Mouse (Mus musculus) liver, embryonic 16.5 days (tissue): ENCODE measurements around the gene Gata3. TPM values are rescaled to one million over a fixed set of nuclear protein-coding genes. Genes with fewer than 3 reads are reported as not detected.

ENCODE experiments used
- ATAC-seq: fragments of 200-750 bp; cut with Nextera tagmentation; 2 replicates; pipeline ENCODE4 v1.8.0; 2017; ENCODE audit warnings: low read depth, mild to moderate bottlenecking, moderate number of reproducible peaks, moderate library complexity
- H3K27ac ChIP-seq: fragments of 300-500 bp; sonication (generic); 2 replicates; pipeline ENCODE4 v1.5.1; 2014; ENCODE audit warnings: mild to moderate bottlenecking, low read length
- H3K27me3 ChIP-seq: fragments of 300-500 bp; sonication (generic); 2 replicates; pipeline ENCODE4 v1.6.1; 2014; ENCODE audit warnings: low read depth, low read length, mixed read lengths; ENCODE audit not compliant: control insufficient read depth, insufficient read depth
- H3K36me3 ChIP-seq: fragments of 300-500 bp; sonication (generic); 2 replicates; pipeline ENCODE4 v1.6.1; 2014; ENCODE audit warnings: mild to moderate bottlenecking; ENCODE audit not compliant: control insufficient read depth, insufficient read depth
- H3K4me1 ChIP-seq: fragments of 300-500 bp; sonication (generic); 2 replicates; pipeline ENCODE4 v1.6.1; 2014; ENCODE audit warnings: low read depth, low read length, mixed read lengths; ENCODE audit not compliant: control insufficient read depth
- H3K4me2 ChIP-seq: fragments of 300-500 bp; sonication (generic); 2 replicates; pipeline ENCODE4 v1.6.1; 2014; ENCODE audit warnings: low read depth, low read length, mixed read lengths
- H3K4me3 ChIP-seq: fragments of 300-500 bp; sonication (generic); 2 replicates; pipeline ENCODE4 v1.5.1; 2014; ENCODE audit warnings: low read depth, mild to moderate bottlenecking, low read length
- H3K9ac ChIP-seq: fragments of 300-500 bp; sonication (generic); 2 replicates; pipeline ENCODE4 v1.6.1; 2014; ENCODE audit warnings: low read depth, low read length
- H3K9me3 ChIP-seq: fragments of 300-500 bp; sonication (generic); replicated peaks from 2 replicates; pipeline ENCODE4 v1.6.1; 2016; ENCODE audit warnings: low read length; ENCODE audit not compliant: control insufficient read depth
- WGBS: fragments of 180-500 bp; shearing (Covaris S2); extraction: QIAGEN DNeasy Blood & Tissue Kit; methylation state at CpG from one replicate; pipeline ENCODE4 v1.1.7; 2014; ENCODE audit not compliant: insufficient replicate concordance; 5-methylcytosine and 5-hydroxymethylcytosine counted together
- polyA plus RNA-seq: library from polyadenylated mRNA; unstranded; fragments of >200 nt; fragmentation: Nextera tagmentation; extraction: Ambion mirVana; gene quantifications from 2 replicates; pipeline ENCODE4 v1.2.1, GENCODE M21; 2015

Gata3 gene
- polyA plus RNA-seq, 1 experiment from 2014 or later, result 1.1 TPM

DNA sequence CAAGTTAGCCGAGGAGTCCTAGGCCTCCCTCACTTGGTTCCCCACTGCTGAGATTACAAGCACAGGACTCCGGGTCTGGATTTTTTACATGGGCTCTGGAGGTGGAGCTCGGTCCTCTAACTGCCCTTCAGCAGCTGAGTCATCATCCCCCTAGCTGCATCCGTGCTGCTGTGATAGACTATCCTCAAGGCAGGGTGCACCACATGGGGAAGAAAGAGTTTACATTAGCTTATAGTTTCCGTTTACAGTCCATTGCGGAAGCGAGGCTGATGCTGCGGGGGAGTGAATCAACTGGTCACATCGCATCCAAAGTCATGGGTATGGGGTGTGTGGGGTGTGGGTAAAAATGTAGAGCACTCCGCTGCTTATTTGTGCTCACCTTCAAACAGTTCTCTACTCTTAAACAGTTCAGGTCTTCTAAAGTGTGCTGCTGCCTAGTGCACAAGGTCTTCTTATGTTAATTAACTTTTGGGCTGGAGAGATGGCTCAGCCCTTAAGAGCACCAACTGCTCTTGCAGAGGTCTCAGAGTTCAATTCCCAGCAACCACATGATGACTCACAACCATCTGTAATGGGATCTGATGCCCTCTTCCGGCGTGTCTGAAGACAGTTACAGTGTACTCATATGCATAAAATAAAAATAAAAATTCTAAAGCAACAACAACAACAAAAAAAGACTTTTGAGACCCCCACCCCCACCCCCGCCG lies 14.2 kb upstream of the Gata3 start:
- ATAC-seq, result no peak
- WGBS, result 39% methylated on average over 14 of the region's 14 CpGs
- Histone ChIP-seq H3K4me3 (no peak overlapping the region), H3K4me1 (peaks cover 3% of the 10 kb centered on the region), H3K9ac (no peak overlapping the region), H3K36me3 (no peaks in the 10 kb centered on the region), H3K4me2 (no peak overlapping the region), H3K27me3 (peaks cover 3% of the 10 kb centered on the region; the same call in 1 of the 2 replicates), H3K27ac (no peak overlapping the region), H3K9me3 (no peaks in the 10 kb centered on the region)

DNA sequence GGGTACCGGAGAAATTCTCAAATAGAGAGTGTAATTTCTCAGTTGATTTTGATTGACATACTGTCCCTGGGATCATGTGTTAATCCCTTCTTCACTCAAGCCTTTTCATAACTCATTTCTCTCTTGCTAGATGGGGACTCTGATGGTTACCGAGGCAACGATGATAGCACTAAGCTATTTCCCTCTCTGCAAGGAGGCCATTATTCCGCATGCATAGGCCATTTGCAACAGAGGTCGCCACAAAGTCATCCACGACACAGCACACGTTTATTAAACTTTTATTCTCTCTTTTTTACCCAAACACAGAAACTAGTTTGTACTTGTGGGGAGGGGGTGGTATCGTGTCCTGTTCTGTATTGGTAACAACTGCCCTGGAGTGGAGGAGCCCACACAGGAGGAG lies 8.0 kb upstream of the Gata3 start:
- WGBS, result 17% methylated on average over 8 of the region's 8 CpGs
- Histone ChIP-seq H3K27me3 (peaks cover 61% of the 10 kb centered on the region), H3K4me2 (no peak overlapping the region), H3K4me1 (no peaks in the 10 kb centered on the region; the same call in 1 of the 2 replicates), H3K9me3 (no peaks in the 10 kb centered on the region), H3K27ac (no peak overlapping the region), H3K4me3 (no peak overlapping the region), H3K36me3 (no peaks in the 10 kb centered on the region), H3K9ac (no peak overlapping the region)
- ATAC-seq, result no peak

DNA sequence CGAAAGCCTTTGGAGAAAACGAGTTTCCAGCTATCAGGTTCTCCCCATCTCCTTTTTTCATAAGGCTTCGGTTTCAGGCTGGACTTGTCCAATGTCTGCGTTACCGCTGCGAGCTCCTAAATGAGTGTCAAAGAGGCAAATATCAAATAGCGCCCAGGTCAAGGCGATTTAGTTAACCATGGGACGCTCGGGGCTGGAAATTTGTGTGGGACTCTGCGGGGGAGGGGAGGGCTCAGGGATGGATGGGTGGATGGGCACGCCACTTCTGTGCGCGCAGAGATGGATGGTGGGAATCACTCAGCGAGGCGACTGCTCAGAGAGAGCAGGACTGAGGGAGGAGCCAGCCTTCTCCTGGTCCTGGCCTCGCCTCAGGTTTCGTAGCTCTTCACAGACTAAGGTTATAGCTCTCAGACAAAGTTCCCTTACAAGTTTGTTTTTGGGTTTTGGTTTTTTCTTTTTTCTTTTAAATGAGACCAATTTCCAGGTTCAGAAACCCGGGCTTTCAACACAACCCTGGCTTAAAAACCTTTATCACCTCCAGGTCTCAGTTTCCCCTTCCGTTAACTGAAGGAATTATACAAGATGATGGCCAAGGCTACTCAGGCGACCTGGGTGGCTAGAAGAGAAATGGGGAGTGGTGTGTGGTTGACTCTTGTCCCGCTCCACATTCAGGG lies 6.4 kb upstream of the Gata3 start:
- 0 out of 2 replicates have a peak overlapping the region, but pooled peaks have one; percentile 8 for H3K4me3 ChIP-seq
- WGBS, result 3% methylated on average over 22 of the region's 22 CpGs
- no peaks in the 10 kb centered on the region for H3K9me3 ChIP-seq
- no peak for ATAC-seq
- H3K27ac ChIP-seq, result no peak overlapping the region
- H3K4me1 ChIP-seq, result no peaks in the 10 kb centered on the region
- H3K4me2 ChIP-seq, result no peak overlapping the region
- no peak overlapping the region for H3K9ac ChIP-seq
- peaks cover 73% of the 10 kb centered on the region for H3K27me3 ChIP-seq
- H3K36me3 ChIP-seq, result no peaks in the 10 kb centered on the region

DNA sequence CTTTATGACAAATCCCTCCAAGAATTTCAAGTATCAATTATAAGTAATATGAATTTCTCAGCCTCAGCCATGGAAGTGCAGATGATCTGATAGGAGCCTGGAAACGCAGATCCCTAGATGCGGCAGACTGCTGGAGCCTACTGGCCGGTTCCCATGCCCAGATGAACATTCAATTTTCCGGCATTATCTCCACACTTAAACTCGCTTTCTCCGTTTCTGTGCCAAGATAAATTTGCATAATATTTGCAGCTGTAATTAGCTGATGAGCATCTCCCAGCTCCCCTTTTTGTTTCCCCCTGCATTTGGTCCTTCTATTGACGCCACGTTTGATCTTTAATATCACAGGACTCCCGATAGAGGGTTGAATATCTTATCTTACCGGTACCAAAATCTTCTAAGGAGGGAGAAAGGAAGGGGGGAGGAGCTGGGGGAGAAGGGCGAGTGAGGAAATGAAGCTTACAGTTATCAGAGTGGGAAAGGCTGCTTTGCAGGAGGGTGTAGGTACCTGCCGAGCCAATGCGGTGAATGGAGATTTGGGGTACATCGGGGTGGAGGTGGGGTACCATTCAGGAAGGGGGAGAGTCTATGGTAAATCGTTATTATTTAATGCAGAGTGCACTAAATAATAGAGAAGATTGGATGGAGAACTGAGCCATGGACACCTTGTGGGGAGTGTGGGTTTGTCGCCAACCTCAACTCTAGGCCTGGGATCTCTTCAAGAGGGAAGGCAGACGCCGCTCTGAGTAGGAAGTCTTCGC lies 5.2 kb upstream of the Gata3 start:
- no peak overlapping the region for H3K4me2 ChIP-seq
- no peak overlapping the region for H3K27ac ChIP-seq
- no peaks in the 10 kb centered on the region for H3K36me3 ChIP-seq
- H3K4me1 ChIP-seq, result no peaks in the 10 kb centered on the region
- H3K27me3 ChIP-seq, result peaks cover 84% of the 10 kb centered on the region
- no peak overlapping the region for H3K4me3 ChIP-seq
- ATAC-seq, result no peak
- no peaks in the 10 kb centered on the region for H3K9me3 ChIP-seq
- H3K9ac ChIP-seq, result no peak overlapping the region
- 2% methylated on average over 19 of the region's 19 CpGs for whole genome bisulfite sequencing

DNA sequence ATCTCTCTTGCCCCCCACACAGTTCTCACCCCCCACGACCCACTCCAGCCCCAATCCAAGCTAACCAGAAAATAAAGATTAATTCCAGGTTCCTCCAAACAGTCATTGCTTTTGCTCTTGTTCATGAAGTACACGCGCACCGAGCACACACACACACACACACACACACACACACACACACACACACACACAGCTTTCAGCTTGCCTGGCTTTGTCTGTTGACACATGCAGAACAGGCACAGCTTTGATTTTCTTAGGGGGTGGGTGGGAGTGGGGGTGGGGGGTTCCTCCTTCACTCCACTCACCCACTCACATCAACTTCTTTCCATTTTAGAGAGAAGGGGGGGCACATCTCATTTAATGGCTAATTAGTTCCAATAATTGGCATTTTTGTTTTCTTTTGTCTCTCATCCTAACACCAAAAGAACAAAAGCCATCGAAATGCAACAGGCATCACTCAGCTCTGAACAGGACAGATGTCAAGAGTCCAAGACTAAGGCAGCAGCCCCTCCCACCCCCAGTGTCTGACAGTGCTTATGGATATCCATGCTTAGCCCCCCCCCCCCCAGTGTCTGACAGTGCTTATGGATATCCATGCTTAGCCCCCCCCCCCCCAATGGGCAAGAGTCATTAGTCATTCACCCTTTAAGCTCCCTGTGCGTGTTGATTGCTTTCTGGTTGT lies 3.6 kb upstream of the Gata3 start:
- Histone ChIP-seq H3K27me3 (peaks cover 91% of the 10 kb centered on the region), H3K4me1 (no peaks in the 10 kb centered on the region; the same call in 1 of the 2 replicates), H3K9me3 (no peaks in the 10 kb centered on the region), H3K4me3 (no peak overlapping the region), H3K36me3 (no peaks in the 10 kb centered on the region), H3K27ac (no peak overlapping the region), H3K4me2 (no peak overlapping the region), H3K9ac (no peak overlapping the region)
- no peak for ATAC-seq
- WGBS, result 5% methylated on average over 6 of the region's 6 CpGs

DNA sequence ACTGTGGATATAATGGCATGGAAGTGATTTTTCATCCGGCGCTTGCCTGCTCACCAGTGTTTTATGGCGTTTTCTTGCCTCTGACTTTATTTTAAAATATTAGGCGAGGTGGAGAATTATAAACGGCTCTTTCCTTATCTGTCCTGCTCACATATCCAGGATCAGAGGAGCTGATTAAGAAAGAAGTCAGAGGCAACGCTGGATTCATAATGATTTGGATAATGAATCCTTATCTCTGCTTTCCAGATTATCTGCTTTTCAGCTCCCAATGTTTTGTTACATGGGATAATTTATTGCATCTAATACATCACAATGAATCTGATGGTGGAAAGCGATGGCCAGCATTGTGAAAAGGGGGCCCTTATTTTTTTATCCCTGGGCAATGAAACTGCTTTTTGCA lies 2.7 kb upstream of the Gata3 start:
- Histone ChIP-seq H3K9ac (no peak overlapping the region), H3K4me3 (no peak overlapping the region), H3K36me3 (no peaks in the 10 kb centered on the region), H3K4me1 (no peaks in the 10 kb centered on the region; the same call in 1 of the 2 replicates), H3K4me2 (no peak overlapping the region), H3K27ac (no peak overlapping the region), H3K9me3 (no peaks in the 10 kb centered on the region), H3K27me3 (peaks cover 90% of the 10 kb centered on the region)
- 7% methylated on average over 7 of the region's 7 CpGs for WGBS
- ATAC-seq, result no peak

DNA sequence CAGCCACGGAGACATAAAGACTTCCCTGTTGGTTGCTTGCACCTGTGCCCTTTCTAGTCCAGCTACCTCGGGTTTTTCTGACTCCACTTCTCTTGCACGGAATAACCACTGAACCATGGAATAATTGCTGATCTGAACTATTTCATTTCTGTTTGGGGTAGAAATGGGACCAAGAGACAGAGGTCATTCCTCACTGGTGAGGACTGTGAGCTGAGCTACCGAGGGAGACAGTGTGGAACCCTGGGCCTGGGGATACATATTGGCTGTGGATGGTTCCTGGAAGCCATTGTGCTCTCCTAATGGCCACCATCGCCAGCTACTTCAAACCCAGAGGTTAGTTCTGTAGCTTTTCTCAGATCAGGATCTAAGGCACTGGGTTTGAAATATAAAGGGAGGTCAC lies 1.1 kb upstream of the Gata3 start:
- Histone ChIP-seq H3K27ac (no peak overlapping the region), H3K4me3 (no peak overlapping the region), H3K9ac (no peak overlapping the region), H3K36me3 (no peaks in the 10 kb centered on the region), H3K4me1 (no peaks in the 10 kb centered on the region; the same call in 1 of the 2 replicates), H3K9me3 (no peaks in the 10 kb centered on the region), H3K4me2 (no peak overlapping the region), H3K27me3 (peaks cover 90% of the 10 kb centered on the region)
- WGBS, result 5% methylated on average over 5 of the region's 5 CpGs
- ATAC-seq, result no peak

DNA sequence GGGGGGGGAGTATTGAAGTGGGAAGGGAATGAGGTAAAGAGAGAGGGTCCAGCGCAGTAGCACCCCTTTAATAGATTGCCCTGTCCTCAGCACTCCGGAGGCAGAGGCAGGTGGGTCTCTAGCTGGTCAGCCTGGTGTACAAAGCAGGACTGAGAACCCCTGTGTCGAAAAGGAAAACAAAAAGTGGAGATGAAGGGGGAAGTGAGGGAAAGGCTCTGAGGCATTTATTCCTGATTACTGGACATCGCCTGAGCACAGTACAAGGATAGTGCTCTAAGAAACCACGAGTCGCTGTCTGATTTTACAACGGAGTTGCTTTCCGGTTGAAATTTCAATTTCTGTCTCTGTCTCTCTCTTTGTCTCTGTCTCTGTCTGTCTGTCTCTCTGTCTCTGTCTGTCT lies 417 bp upstream of the Gata3 start:
- H3K9ac ChIP-seq, result no peak overlapping the region
- peaks cover 90% of the 10 kb centered on the region for H3K27me3 ChIP-seq
- H3K4me3 ChIP-seq, result no peak overlapping the region
- no peaks in the 10 kb centered on the region for H3K36me3 ChIP-seq
- H3K9me3 ChIP-seq, result no peaks in the 10 kb centered on the region
- WGBS, result 2% methylated on average over 8 of the region's 8 CpGs
- H3K4me1 ChIP-seq, result no peaks in the 10 kb centered on the region; the same call in 1 of the 2 replicates
- H3K4me2 ChIP-seq, result no peak overlapping the region
- no peak for ATAC-seq
- no peak overlapping the region for H3K27ac ChIP-seq
